Mouse (Mus musculus): Measurements from ENCODE around the gene Crot. TPM values are rescaled to one million over a fixed set of nuclear protein-coding genes. Genes with fewer than 3 reads are reported as not detected.

The Crot gene
- polyA plus RNA-seq, 1 experiment from 2014 or later: 37.9 TPM

GRCm38 (mm10) chr5:8985470-8985869 is 11.7 kb downstream of the Crot start:
- H3K36me3 ChIP-seq (ENCODE audit: control insufficient read depth, insufficient read depth, low read length): peaks cover 13% of the 10 kb centered on the region
- 78% methylated on average over 3 of the region's 3 CpGs for WGBS (ENCODE audit: insufficient replicate concordance)
- H3K9me3 ChIP-seq (replicated peaks; ENCODE audit: control insufficient read depth, low read length): no peaks in the 10 kb centered on the region
- no peaks in the 10 kb centered on the region for H3K4me1 ChIP-seq (ENCODE audit: control insufficient read depth, insufficient read depth, low read length)
- no peaks in the 10 kb centered on the region for H3K27me3 ChIP-seq (ENCODE audit: control insufficient read depth, insufficient read depth, low read length)
- no peak overlapping the region for H3K4me3 ChIP-seq (ENCODE audit: low read depth, low read length)
- ATAC-seq (replicated peaks; ENCODE audit: insufficient number of reproducible peaks, low FRiP score, low TSS enrichment): no peak
- H3K9ac ChIP-seq (ENCODE audit: low read depth, low read length): no peak overlapping the region
- no peak overlapping the region for H3K4me2 ChIP-seq
- H3K27ac ChIP-seq (ENCODE audit: low read depth, low read length): no peak overlapping the region

GRCm38 (mm10) chr5:8974721-8975120 is 22.4 kb downstream of the Crot start:
- H3K4me1 ChIP-seq (ENCODE audit: control insufficient read depth, insufficient read depth, low read length): no peaks in the 10 kb centered on the region
- no peak overlapping the region for H3K4me2 ChIP-seq
- no peaks in the 10 kb centered on the region for H3K27me3 ChIP-seq (ENCODE audit: control insufficient read depth, insufficient read depth, low read length)
- H3K9ac ChIP-seq (ENCODE audit: low read depth, low read length): no peak overlapping the region
- H3K9me3 ChIP-seq (replicated peaks; ENCODE audit: control insufficient read depth, low read length): no peaks in the 10 kb centered on the region
- H3K36me3 ChIP-seq (ENCODE audit: control insufficient read depth, insufficient read depth, low read length): peaks cover 9% of the 10 kb centered on the region
- ATAC-seq (replicated peaks; ENCODE audit: insufficient number of reproducible peaks, low FRiP score, low TSS enrichment): no peak
- H3K27ac ChIP-seq (ENCODE audit: low read depth, low read length): no peak overlapping the region
- H3K4me3 ChIP-seq (ENCODE audit: low read depth, low read length): no peak overlapping the region

- H3K9me3 ChIP-seq (replicated peaks; ENCODE audit: control insufficient read depth, low read length): no peaks in the 10 kb centered on the region
- H3K36me3 ChIP-seq (ENCODE audit: control insufficient read depth, insufficient read depth, low read length): peaks cover 13% of the 10 kb centered on the region
- no peak overlapping the region for H3K27ac ChIP-seq (ENCODE audit: low read depth, low read length)
- H3K4me2 ChIP-seq: no peak overlapping the region
- no peak overlapping the region for H3K4me3 ChIP-seq (ENCODE audit: low read depth, low read length)
- ATAC-seq (replicated peaks; ENCODE audit: insufficient number of reproducible peaks, low FRiP score, low TSS enrichment): no peak
- 92% methylated on average over 7 of the region's 7 CpGs for WGBS (ENCODE audit: insufficient replicate concordance)
- H3K9ac ChIP-seq (ENCODE audit: low read depth, low read length): no peak overlapping the region
- no peaks in the 10 kb centered on the region for H3K4me1 ChIP-seq (ENCODE audit: control insufficient read depth, insufficient read depth, low read length)
- no peaks in the 10 kb centered on the region for H3K27me3 ChIP-seq (ENCODE audit: control insufficient read depth, insufficient read depth, low read length)
These were observed 24.8 kb downstream of the Crot start for GRCm38 (mm10) chr5:8972355-8972754.

GRCm38 (mm10) chr5:8970694-8971093 is 26.4 kb downstream of the Crot start:
- peaks cover 14% of the 10 kb centered on the region for H3K36me3 ChIP-seq (ENCODE audit: control insufficient read depth, insufficient read depth, low read length)
- H3K27me3 ChIP-seq (ENCODE audit: control insufficient read depth, insufficient read depth, low read length): no peaks in the 10 kb centered on the region
- no peaks in the 10 kb centered on the region for H3K4me1 ChIP-seq (ENCODE audit: control insufficient read depth, insufficient read depth, low read length)
- no peak for ATAC-seq (replicated peaks; ENCODE audit: insufficient number of reproducible peaks, low FRiP score, low TSS enrichment)
- no peak overlapping the region for H3K9ac ChIP-seq (ENCODE audit: low read depth, low read length)
- no peak overlapping the region for H3K4me2 ChIP-seq
- WGBS (ENCODE audit: insufficient replicate concordance): 87% methylated on average over 2 of the region's 2 CpGs
- H3K27ac ChIP-seq (ENCODE audit: low read depth, low read length): no peak overlapping the region
- H3K9me3 ChIP-seq (replicated peaks; ENCODE audit: control insufficient read depth, low read length): no peaks in the 10 kb centered on the region
- H3K4me3 ChIP-seq (ENCODE audit: low read depth, low read length): no peak overlapping the region

GRCm38 (mm10) chr5:8964487-8964886 is 32.6 kb downstream of the Crot start:
- H3K36me3 ChIP-seq (ENCODE audit: control insufficient read depth, insufficient read depth, low read length): peaks cover 12% of the 10 kb centered on the region
- H3K4me3 ChIP-seq (ENCODE audit: low read depth, low read length): no peak overlapping the region
- no peaks in the 10 kb centered on the region for H3K27me3 ChIP-seq (ENCODE audit: control insufficient read depth, insufficient read depth, low read length)
- ATAC-seq (replicated peaks; ENCODE audit: insufficient number of reproducible peaks, low FRiP score, low TSS enrichment): no peak
- no peak overlapping the region for H3K27ac ChIP-seq (ENCODE audit: low read depth, low read length)
- WGBS (ENCODE audit: insufficient replicate concordance): 89% methylated on average over 5 of the region's 5 CpGs
- no peak overlapping the region for H3K9ac ChIP-seq (ENCODE audit: low read depth, low read length)
- no peaks in the 10 kb centered on the region for H3K4me1 ChIP-seq (ENCODE audit: control insufficient read depth, insufficient read depth, low read length)
- no peak overlapping the region for H3K4me2 ChIP-seq
- no peaks in the 10 kb centered on the region for H3K9me3 ChIP-seq (replicated peaks; ENCODE audit: control insufficient read depth, low read length)

GRCm38 (mm10) chr5:8960534-8960933 is 36.6 kb downstream of the Crot start:
- no peak for ATAC-seq (replicated peaks; ENCODE audit: insufficient number of reproducible peaks, low FRiP score, low TSS enrichment)
- no peaks in the 10 kb centered on the region for H3K4me1 ChIP-seq (ENCODE audit: control insufficient read depth, insufficient read depth, low read length)
- WGBS (ENCODE audit: insufficient replicate concordance): 81% methylated on average over 4 of the region's 4 CpGs
- no peak overlapping the region for H3K4me2 ChIP-seq
- no peaks in the 10 kb centered on the region for H3K27me3 ChIP-seq (ENCODE audit: control insufficient read depth, insufficient read depth, low read length)
- H3K9me3 ChIP-seq (replicated peaks; ENCODE audit: control insufficient read depth, low read length): no peaks in the 10 kb centered on the region
- no peak overlapping the region for H3K9ac ChIP-seq (ENCODE audit: low read depth, low read length)
- peaks cover 7% of the 10 kb centered on the region; the same call in 1 of the 2 replicates for H3K36me3 ChIP-seq (ENCODE audit: control insufficient read depth, insufficient read depth, low read length)
- H3K4me3 ChIP-seq (ENCODE audit: low read depth, low read length): no peak overlapping the region
- H3K27ac ChIP-seq (ENCODE audit: low read depth, low read length): no peak overlapping the region

GRCm38 (mm10) chr5:8955544-8955943 is 41.6 kb downstream of the Crot start:
- Histone ChIP-seq H3K4me3 (ENCODE audit: low read depth, low read length) (no peak overlapping the region), H3K36me3 (ENCODE audit: control insufficient read depth, insufficient read depth, low read length) (no peaks in the 10 kb centered on the region), H3K4me2 (no peak overlapping the region), H3K27ac (ENCODE audit: low read depth, low read length) (no peak overlapping the region), H3K9ac (ENCODE audit: low read depth, low read length) (no peak overlapping the region), H3K4me1 (ENCODE audit: control insufficient read depth, insufficient read depth, low read length) (no peaks in the 10 kb centered on the region), H3K9me3 (replicated peaks; ENCODE audit: control insufficient read depth, low read length) (no peaks in the 10 kb centered on the region), H3K27me3 (ENCODE audit: control insufficient read depth, insufficient read depth, low read length) (no peaks in the 10 kb centered on the region)
- WGBS (ENCODE audit: insufficient replicate concordance): 86% methylated on average over 3 of the region's 3 CpGs
- ATAC-seq (replicated peaks; ENCODE audit: insufficient number of reproducible peaks, low FRiP score, low TSS enrichment): no peak

GRCm38 (mm10) chr5:8953660-8954059 is 43.5 kb downstream of the Crot start:
- Histone ChIP-seq H3K4me1 (ENCODE audit: control insufficient read depth, insufficient read depth, low read length) (no peaks in the 10 kb centered on the region), H3K9me3 (replicated peaks; ENCODE audit: control insufficient read depth, low read length) (no peaks in the 10 kb centered on the region), H3K27me3 (ENCODE audit: control insufficient read depth, insufficient read depth, low read length) (no peaks in the 10 kb centered on the region), H3K27ac (ENCODE audit: low read depth, low read length) (no peak overlapping the region), H3K9ac (ENCODE audit: low read depth, low read length) (no peak overlapping the region), H3K4me2 (no peak overlapping the region), H3K36me3 (ENCODE audit: control insufficient read depth, insufficient read depth, low read length) (no peaks in the 10 kb centered on the region), H3K4me3 (ENCODE audit: low read depth, low read length) (no peak overlapping the region)
- ATAC-seq (replicated peaks; ENCODE audit: insufficient number of reproducible peaks, low FRiP score, low TSS enrichment): no peak
- 83% methylated on average over 2 of the region's 2 CpGs for WGBS (ENCODE audit: insufficient replicate concordance)

- Histone ChIP-seq H3K4me2 (no peak overlapping the region), H3K4me1 (ENCODE audit: control insufficient read depth, insufficient read depth, low read length) (no peaks in the 10 kb centered on the region), H3K27me3 (ENCODE audit: control insufficient read depth, insufficient read depth, low read length) (no peaks in the 10 kb centered on the region), H3K9ac (ENCODE audit: low read depth, low read length) (no peak overlapping the region), H3K9me3 (replicated peaks; ENCODE audit: control insufficient read depth, low read length) (no peaks in the 10 kb centered on the region), H3K36me3 (ENCODE audit: control insufficient read depth, insufficient read depth, low read length) (no peaks in the 10 kb centered on the region), H3K4me3 (ENCODE audit: low read depth, low read length) (no peak overlapping the region), H3K27ac (ENCODE audit: low read depth, low read length) (no peak overlapping the region)
- ATAC-seq (replicated peaks; ENCODE audit: insufficient number of reproducible peaks, low FRiP score, low TSS enrichment): no peak
- WGBS (ENCODE audit: insufficient replicate concordance): 73% methylated on average over 4 of the region's 4 CpGs
These were observed 49.6 kb downstream of the Crot start for GRCm38 (mm10) chr5:8947423-8948110.

Data from heart, embryonic 11.5 days (tissue).